Mouse (Mus musculus) stomach, embryonic 16.5 days (tissue): Measurements from ENCODE around the gene Cideb. TPM values are rescaled to one million over a fixed set of nuclear protein-coding genes. Genes with fewer than 3 reads are reported as not detected.

Experiments used
- ATAC-seq: fragments of 200-750 bp; cut with Nextera tagmentation; 2 replicates; pipeline ENCODE4 v1.8.0; 2017; ENCODE audit warnings: moderate number of reproducible peaks, moderate TSS enrichment; ENCODE audit not compliant: insufficient read depth, low FRiP score
- H3K27ac ChIP-seq: fragments of 300-500 bp; sonication (generic); 2 replicates; pipeline ENCODE4 v1.5.1; 2014; ENCODE audit warnings: low read length
- H3K27me3 ChIP-seq: fragments of 300-500 bp; sonication (generic); 2 replicates; pipeline ENCODE4 v1.6.1; 2014; ENCODE audit warnings: low read length, control low read depth, mixed read lengths; ENCODE audit not compliant: control insufficient read depth, insufficient read depth
- H3K36me3 ChIP-seq: fragments of 300-500 bp; sonication (generic); 2 replicates; pipeline ENCODE4 v1.6.1; 2014; ENCODE audit warnings: low read length; ENCODE audit not compliant: control insufficient read depth, insufficient read depth
- H3K4me1 ChIP-seq: fragments of 300-500 bp; sonication (generic); 2 replicates; pipeline ENCODE4 v1.6.1; 2014; ENCODE audit warnings: low read length, control low read depth, mixed read lengths; ENCODE audit not compliant: control insufficient read depth, insufficient read depth
- H3K4me2 ChIP-seq: fragments of 300-500 bp; sonication (generic); 2 replicates; pipeline ENCODE4 v1.6.1; 2014; ENCODE audit warnings: low read depth, low read length, mixed read lengths
- H3K4me3 ChIP-seq: fragments of 300-500 bp; sonication (generic); replicated peaks from 2 replicates; pipeline ENCODE4 v1.5.1; 2014; ENCODE audit warnings: mild to moderate bottlenecking, low read length
- H3K9ac ChIP-seq: fragments of 300-500 bp; sonication (generic); 2 replicates; pipeline ENCODE4 v1.6.1; 2014; ENCODE audit warnings: low read length
- H3K9me3 ChIP-seq: fragments of 300-500 bp; sonication (generic); replicated peaks from 2 replicates; pipeline ENCODE4 v1.6.1; 2016; ENCODE audit warnings: low read length, control low read depth; ENCODE audit not compliant: control insufficient read depth
- WGBS: fragments of 180-500 bp; shearing (Covaris S2); extraction: QIAGEN DNeasy Blood & Tissue Kit; methylation state at CpG from one replicate; pipeline ENCODE4 v1.1.7; 2014; 5-methylcytosine and 5-hydroxymethylcytosine counted together
- polyA plus RNA-seq: library from polyadenylated mRNA; unstranded; fragments of >200 nt; fragmentation: Nextera tagmentation; extraction: Ambion mirVana; gene quantifications from 2 replicates; pipeline ENCODE4 v1.2.1, GENCODE M21; 2015

Cideb gene
- polyA plus RNA-seq, 1 experiment from 2014 or later, result 15.1 TPM

DNA sequence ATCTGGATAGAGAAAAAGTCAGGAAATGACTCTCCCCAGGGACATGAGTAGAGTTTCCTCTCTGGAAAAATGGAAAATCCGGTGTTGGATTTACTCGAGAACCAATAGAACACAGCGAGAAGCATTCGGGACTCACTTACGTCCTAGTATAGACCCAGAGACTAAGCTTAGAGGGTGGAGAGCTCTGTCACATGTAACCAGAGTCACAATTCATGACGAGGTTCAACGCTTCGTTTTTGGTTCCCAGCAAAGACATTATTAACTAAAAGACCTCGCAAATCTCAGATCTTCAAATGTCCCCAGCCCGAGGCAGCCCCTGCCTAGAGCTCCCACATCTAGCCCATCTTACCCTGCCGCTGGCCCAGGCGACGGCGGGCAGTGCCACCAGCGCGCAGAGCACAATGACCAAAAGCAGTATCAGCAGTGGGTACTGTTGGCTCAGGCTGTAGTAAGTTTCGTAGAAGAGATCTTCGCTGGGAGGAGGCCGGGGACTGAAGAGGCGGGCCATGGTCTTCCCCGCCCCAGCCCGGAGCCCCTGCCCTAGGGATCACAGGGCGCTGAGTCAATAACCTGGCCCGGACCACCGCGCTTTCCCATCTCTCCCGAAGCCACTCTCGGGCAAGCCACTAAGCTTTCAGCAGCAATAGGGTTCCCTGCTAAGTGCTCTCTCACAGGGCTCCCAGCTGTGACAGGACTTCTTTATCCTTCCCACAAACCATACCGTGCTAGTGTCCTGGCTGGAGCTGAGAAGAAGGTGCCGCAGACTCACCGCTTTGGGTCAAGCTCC lies 25.1 kb upstream of the Cideb start:
- Histone ChIP-seq H3K4me3 (peak overlapping the region; percentile 49), H3K9me3 (no peaks in the 10 kb centered on the region), H3K9ac (peak overlapping the region; percentile 69), H3K27ac (peak overlapping the region; percentile 67), H3K4me2 (peak overlapping the region; percentile 68), H3K36me3 (no peaks in the 10 kb centered on the region), H3K27me3 (0 out of 2 replicates have a peak, but pooled peaks cover 8% of the 10 kb centered on the region), H3K4me1 (peaks cover 26% of the 10 kb centered on the region; the same call in 1 of the 2 replicates)
- ATAC-seq, result peak; percentile 46
- WGBS, result 6% methylated on average over 31 of the region's 31 CpGs

DNA sequence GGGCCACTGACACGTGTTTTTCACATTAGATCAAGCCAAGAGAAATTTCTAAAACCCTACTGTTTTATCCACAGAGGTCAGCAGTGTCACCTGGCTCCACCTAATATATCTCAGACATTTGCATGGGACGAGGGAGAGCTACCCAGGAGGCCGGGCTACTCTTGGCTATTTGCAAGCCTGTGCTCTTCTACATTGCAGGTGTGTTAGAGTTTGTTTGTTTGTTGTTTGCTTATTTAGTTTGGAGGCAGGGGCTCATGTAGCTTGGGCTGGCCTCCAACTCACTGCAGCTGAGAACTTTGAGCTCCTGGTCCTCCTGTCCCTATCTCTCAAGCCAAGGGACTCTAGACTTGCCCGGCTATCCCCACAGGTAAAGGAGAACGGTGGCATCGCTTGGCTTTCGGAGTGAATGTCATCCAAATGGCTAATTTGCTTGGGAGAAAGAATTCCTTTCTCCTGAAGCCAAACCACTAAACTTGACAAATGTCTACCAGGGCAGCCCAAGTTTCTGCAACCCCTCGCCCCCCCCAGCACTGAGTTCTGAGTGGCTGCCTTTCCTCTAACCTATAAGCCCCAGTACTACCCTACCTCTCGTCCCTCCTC lies 24.2 kb upstream of the Cideb start:
- H3K36me3 ChIP-seq, result no peaks in the 10 kb centered on the region
- ATAC-seq, result no peak
- H3K27me3 ChIP-seq, result 0 out of 2 replicates have a peak, but pooled peaks cover 3% of the 10 kb centered on the region
- H3K9me3 ChIP-seq, result no peaks in the 10 kb centered on the region
- peak overlapping the region; percentile 69; the same call in 1 of the 2 replicates for H3K9ac ChIP-seq
- H3K4me2 ChIP-seq, result peak overlapping the region; percentile 68
- H3K27ac ChIP-seq, result peak overlapping the region; percentile 67; the same call in 1 of the 2 replicates
- H3K4me3 ChIP-seq, result peak overlapping the region; percentile 49
- WGBS, result 58% methylated on average over 9 of the region's 9 CpGs
- H3K4me1 ChIP-seq, result peaks cover 21% of the 10 kb centered on the region; the same call in 1 of the 2 replicates

DNA sequence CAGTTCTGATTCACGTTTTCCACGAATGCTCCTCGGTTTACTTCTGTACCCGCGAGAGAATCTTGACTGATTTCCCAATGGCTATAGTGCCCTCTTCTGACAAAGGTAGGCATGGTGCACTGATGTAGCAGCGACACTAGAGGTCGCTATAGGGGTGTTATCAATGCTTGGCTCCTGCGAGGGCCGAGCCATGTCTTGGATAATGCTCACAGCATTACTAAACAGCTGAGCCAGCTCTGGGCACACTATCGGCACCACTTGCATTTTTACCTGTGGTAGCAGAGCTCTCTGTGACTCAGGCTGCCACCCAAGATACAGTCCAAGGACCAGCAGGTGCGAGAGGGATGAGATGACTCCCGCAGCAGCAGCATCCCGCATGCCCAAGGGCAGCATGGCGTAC lies 23.1 kb upstream of the Cideb start:
- Histone ChIP-seq H3K4me1 (peaks cover 27% of the 10 kb centered on the region; the same call in 1 of the 2 replicates), H3K9ac (peak overlapping the region; percentile 46; the same call in 1 of the 2 replicates), H3K27ac (no peak overlapping the region), H3K4me3 (0 out of 2 replicates have a peak overlapping the region, but pooled peaks have one; percentile 10), H3K36me3 (no peaks in the 10 kb centered on the region), H3K9me3 (no peaks in the 10 kb centered on the region), H3K4me2 (peak overlapping the region; percentile 41), H3K27me3 (0 out of 2 replicates have a peak, but pooled peaks cover 3% of the 10 kb centered on the region)
- peak; percentile 71; the same call in 1 of the 2 replicates for ATAC-seq
- 16% methylated on average over 14 of the region's 14 CpGs for WGBS

DNA sequence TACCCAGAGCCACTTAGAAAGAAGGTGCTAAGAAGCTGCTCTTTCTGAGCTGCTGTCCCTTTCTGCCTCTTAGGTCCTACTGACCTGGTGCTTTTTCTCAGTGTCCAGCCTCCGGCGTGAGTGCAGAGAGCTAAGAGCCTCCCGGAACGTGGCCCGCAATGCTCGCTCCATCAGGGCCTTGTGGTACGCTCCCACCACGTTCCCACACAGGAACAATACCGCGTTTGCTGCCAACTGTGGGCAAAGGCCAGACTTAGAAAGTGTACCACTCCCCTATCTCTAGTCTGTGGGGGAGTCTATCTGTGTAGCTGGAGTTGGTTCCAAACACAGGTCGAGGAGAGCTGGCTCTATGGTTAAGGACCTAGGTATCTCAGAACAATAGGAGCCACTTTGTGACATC lies 22.5 kb upstream of the Cideb start:
- no peaks in the 10 kb centered on the region for H3K9me3 ChIP-seq
- no peak overlapping the region for H3K9ac ChIP-seq
- WGBS, result 83% methylated on average over 11 of the region's 11 CpGs
- H3K36me3 ChIP-seq, result no peaks in the 10 kb centered on the region
- no peak overlapping the region for H3K4me3 ChIP-seq
- H3K27me3 ChIP-seq, result 0 out of 2 replicates have a peak, but pooled peaks cover 3% of the 10 kb centered on the region
- H3K4me2 ChIP-seq, result no peak overlapping the region
- no peak for ATAC-seq
- H3K27ac ChIP-seq, result no peak overlapping the region
- H3K4me1 ChIP-seq, result peaks cover 27% of the 10 kb centered on the region; the same call in 1 of the 2 replicates

DNA sequence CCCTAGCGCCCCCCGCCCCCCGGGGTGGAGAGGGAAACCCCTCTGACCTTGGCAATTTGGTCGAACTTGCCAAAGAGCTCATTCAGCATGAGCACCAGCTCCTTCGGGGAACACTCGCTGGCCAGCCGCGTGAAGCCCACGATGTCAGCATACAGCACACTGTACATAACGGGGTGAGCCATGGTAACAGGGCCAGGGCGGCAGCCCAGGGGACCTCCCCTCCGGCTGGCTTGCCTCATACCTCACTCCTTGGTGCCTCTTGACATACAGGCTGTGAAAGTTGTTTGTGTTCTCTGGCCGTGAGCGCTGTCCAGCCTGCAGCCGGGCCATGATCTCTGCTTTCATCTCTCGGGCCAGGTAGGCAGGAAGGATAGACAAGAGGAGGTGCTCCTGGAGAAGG lies 21.4 kb upstream of the Cideb start:
- H3K4me3 ChIP-seq, result no peak overlapping the region
- 52% methylated on average over 16 of the region's 16 CpGs for WGBS
- H3K4me1 ChIP-seq, result peaks cover 27% of the 10 kb centered on the region; the same call in 1 of the 2 replicates
- H3K9me3 ChIP-seq, result no peaks in the 10 kb centered on the region
- H3K27me3 ChIP-seq, result no peaks in the 10 kb centered on the region
- H3K27ac ChIP-seq, result no peak overlapping the region
- H3K9ac ChIP-seq, result no peak overlapping the region
- H3K36me3 ChIP-seq, result no peaks in the 10 kb centered on the region
- no peak for ATAC-seq
- H3K4me2 ChIP-seq, result no peak overlapping the region

DNA sequence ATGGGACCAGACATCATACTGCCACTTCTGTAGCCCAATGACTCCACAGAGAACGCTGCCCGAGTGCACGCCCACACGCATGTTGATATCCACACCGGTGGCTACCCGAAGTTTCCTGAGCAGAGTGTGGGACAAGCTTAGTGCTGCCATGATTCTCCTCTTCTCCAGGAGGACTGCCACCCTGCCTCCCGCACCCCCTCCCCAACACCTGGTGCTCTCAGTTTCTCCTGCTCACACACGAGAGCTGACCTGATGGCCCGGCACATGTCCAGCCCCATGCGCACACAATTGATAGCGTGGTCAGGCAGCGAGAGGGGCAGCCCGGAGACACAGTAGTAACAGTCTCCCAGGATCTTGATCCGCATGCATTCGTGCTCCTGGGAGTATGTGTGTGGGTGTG lies 20.4 kb upstream of the Cideb start:
- 91% methylated on average over 15 of the region's 15 CpGs for WGBS
- no peaks in the 10 kb centered on the region for H3K9me3 ChIP-seq
- no peaks in the 10 kb centered on the region for H3K27me3 ChIP-seq
- no peak overlapping the region for H3K4me2 ChIP-seq
- no peak for ATAC-seq
- H3K4me1 ChIP-seq, result peaks cover 25% of the 10 kb centered on the region; the same call in 1 of the 2 replicates
- H3K27ac ChIP-seq, result no peak overlapping the region
- no peak overlapping the region for H3K9ac ChIP-seq
- H3K36me3 ChIP-seq, result no peaks in the 10 kb centered on the region
- H3K4me3 ChIP-seq, result no peak overlapping the region

DNA sequence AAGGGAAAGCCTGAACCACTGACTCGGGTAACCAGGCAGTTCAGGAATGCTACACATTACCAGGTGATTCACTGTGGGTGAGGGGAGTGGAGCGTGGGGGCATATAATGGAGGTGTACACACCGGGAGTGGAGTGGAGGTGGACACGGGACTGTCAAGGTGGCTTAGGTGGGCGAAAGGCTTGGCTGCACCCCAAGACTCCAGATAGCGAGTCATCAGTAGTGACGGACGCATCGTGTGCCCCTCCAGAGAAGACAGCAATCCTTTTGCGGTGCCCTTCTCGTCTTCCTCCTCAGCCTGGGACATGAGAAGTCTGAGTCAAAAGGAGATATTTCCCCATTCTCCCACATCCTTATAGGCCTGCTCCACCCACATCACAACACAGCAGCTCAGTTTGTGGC lies 19.5 kb upstream of the Cideb start:
- no peak overlapping the region for H3K4me3 ChIP-seq
- no peaks in the 10 kb centered on the region for H3K36me3 ChIP-seq
- H3K27me3 ChIP-seq, result no peaks in the 10 kb centered on the region
- peaks cover 19% of the 10 kb centered on the region; the same call in 1 of the 2 replicates for H3K4me1 ChIP-seq
- H3K4me2 ChIP-seq, result no peak overlapping the region
- ATAC-seq, result no peak
- no peak overlapping the region; the same call in 1 of the 2 replicates for H3K27ac ChIP-seq
- no peak overlapping the region for H3K9ac ChIP-seq
- H3K9me3 ChIP-seq, result no peaks in the 10 kb centered on the region
- 83% methylated on average over 11 of the region's 11 CpGs for WGBS

DNA sequence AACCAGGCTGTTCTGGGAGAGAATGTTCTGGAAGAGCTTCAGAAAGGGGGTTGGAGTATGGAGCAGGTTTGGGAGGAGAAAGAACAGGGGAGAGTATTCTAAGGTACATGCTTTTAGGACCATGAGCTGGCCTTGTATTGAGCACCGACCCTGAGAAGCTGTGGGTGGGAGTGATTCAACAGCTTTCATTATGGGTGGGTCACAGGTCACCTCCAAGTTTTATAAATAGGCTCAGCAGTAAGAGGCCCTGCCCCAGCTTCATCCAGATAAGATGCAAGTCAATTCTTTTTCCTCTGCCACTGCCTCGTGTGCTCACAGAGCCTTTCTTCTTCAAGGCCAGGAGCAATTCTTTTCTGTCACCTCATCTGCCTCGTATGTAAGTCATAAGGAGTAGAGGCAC lies 18.9 kb upstream of the Cideb start:
- Histone ChIP-seq H3K36me3 (no peaks in the 10 kb centered on the region), H3K27me3 (no peaks in the 10 kb centered on the region), H3K27ac (peak overlapping the region; percentile 20; the same call in 1 of the 2 replicates), H3K4me1 (peaks cover 14% of the 10 kb centered on the region; the same call in 1 of the 2 replicates), H3K4me2 (no peak overlapping the region), H3K4me3 (no peak overlapping the region), H3K9ac (no peak overlapping the region), H3K9me3 (no peaks in the 10 kb centered on the region)
- WGBS, result 22% methylated on average over 3 of the region's 3 CpGs
- no peak for ATAC-seq

DNA sequence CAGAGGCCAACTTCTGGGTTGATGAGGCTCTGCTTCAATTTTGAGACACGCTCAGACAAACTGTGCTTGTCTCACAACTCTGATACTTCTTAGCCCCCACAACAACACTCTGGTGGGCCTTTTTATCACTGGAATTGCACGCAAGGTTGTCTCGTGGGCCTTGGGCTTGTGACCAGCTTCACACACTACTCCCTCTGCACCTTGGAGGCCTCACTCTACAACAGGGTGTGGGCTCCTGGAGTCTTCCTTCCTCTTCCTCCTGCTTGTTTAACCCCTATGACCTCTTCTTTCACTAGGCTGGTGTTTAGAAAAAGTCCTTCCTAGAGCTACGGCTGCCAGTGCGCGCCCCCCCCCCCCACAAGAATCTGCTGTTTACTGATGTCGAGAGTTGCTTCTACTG lies 18.5 kb upstream of the Cideb start:
- Histone ChIP-seq H3K9ac (no peak overlapping the region), H3K4me1 (peaks cover 14% of the 10 kb centered on the region; the same call in 1 of the 2 replicates), H3K27ac (0 out of 2 replicates have a peak overlapping the region, but pooled peaks have one; percentile 20), H3K4me2 (no peak overlapping the region), H3K36me3 (no peaks in the 10 kb centered on the region), H3K27me3 (no peaks in the 10 kb centered on the region), H3K4me3 (no peak overlapping the region), H3K9me3 (no peaks in the 10 kb centered on the region)
- no peak for ATAC-seq
- WGBS, result 39% methylated on average over 7 of the region's 7 CpGs
